25 mouse cellular contexts compared by ENCODE assay signal in genomic region chr12:117867708-117868564, GRCm38 (mm10).
A peak's percentile ranks its signal among the peaks of the same experiment; 100 is the strongest.
DNase-seq lines count a peak whose midpoint lies in the region; ATAC-seq and TF ChIP-seq lines count a peak whose summit lies in the region.
"Had no signal": no experiment of that assay in that cellular context is flagged by ENCODE, and none has a peak within 500 bp of the region (broad histone marks: within the 10 kb centered on the region; RNA-seq: fewer than 3 reads in every experiment).

No protein-coding gene starts in this region.

- 77% methylated on average over 4 of the region's 4 CpGs for WGBS in heart, embryonic 13.5 days
- 58% methylated on average over 4 of the region's 4 CpGs for WGBS in heart, adult 2 months
- WGBS in limb, embryonic 12.5 days = 80% methylated on average over 4 of the region's 4 CpGs
- 93% methylated on average over 4 of the region's 4 CpGs for WGBS in limb, embryonic 10.5 days

- no peak for TF ChIP-seq EP300 in heart, adult 2 months (IDR thresholded peaks at IDR 0.05; ENCODE audit: insufficient read depth, low read depth, low read length)

- H3K36me3 ChIP-seq in heart, embryonic 13.5 days = peaks cover 57% of the 10 kb centered on the region
- H3K36me3 ChIP-seq in heart, adult 2 months (ENCODE audit: control insufficient read depth, insufficient read depth, low read length) = no peaks in the 10 kb centered on the region
- H3K36me3 ChIP-seq in limb, embryonic 12.5 days = peaks cover 67% of the 10 kb centered on the region
- peaks cover 85% of the 10 kb centered on the region for H3K36me3 ChIP-seq in limb, embryonic 10.5 days

- no peak overlapping the region for H3K4me2 ChIP-seq in heart, embryonic 13.5 days
- H3K4me2 ChIP-seq in limb, embryonic 12.5 days = no peak overlapping the region
- H3K4me2 ChIP-seq: embryonic facial prominence, embryonic 15.5 days; lung, embryonic 15.5 days had no signal

- peak overlapping the region; percentile 36; the same call in 1 of the 2 replicates for H3K27ac ChIP-seq in heart, embryonic 13.5 days (replicated peaks)
- H3K27ac ChIP-seq in heart, adult 2 months = no peak overlapping the region
- peak overlapping the region; percentile 75 for H3K27ac ChIP-seq in limb, embryonic 12.5 days
- H3K27ac ChIP-seq in limb, embryonic 10.5 days = no peak overlapping the region
- H3K27ac ChIP-seq: embryonic facial prominence, embryonic 15.5 days; left cerebral cortex, adult 2 months; liver, embryonic 14.5 days; lung, embryonic 15.5 days had no signal

- no peak for TF ChIP-seq POLR2A in heart, adult 2 months (IDR thresholded peaks at IDR 0.05; ENCODE audit: insufficient read depth, low read depth, low read length)

- H3K4me1 ChIP-seq in heart, embryonic 13.5 days = peaks cover 4% of the 10 kb centered on the region; the same call in 1 of the 2 replicates
- peaks cover 1% of the 10 kb centered on the region; the same call in 1 of the 2 replicates for H3K4me1 ChIP-seq in heart, adult 2 months (ENCODE audit: control insufficient read depth, insufficient read depth, low read length)
- peaks cover 16% of the 10 kb centered on the region for H3K4me1 ChIP-seq in limb, embryonic 12.5 days (replicated peaks)
- H3K4me1 ChIP-seq in limb, embryonic 10.5 days = peaks cover 8% of the 10 kb centered on the region
- H3K4me1 ChIP-seq: embryonic facial prominence, embryonic 15.5 days; lung, embryonic 15.5 days had no signal

- H3K4me3 ChIP-seq in heart, embryonic 13.5 days = no peak overlapping the region
- no peak overlapping the region for H3K4me3 ChIP-seq in heart, adult 2 months
- no peak overlapping the region for H3K4me3 ChIP-seq in limb, embryonic 12.5 days (replicated peaks)
- no peak overlapping the region for H3K4me3 ChIP-seq in limb, embryonic 10.5 days
- H3K4me3 ChIP-seq: embryonic facial prominence, embryonic 15.5 days; left cerebral cortex, adult 2 months; lung, embryonic 15.5 days; myocyte had no signal

- no peaks in the 10 kb centered on the region for H3K79me2 ChIP-seq in heart, adult 2 months (replicated peaks; ENCODE audit: control insufficient read depth, insufficient read depth, low read length)

- H3K9me3 ChIP-seq in heart, embryonic 13.5 days = peaks cover 7% of the 10 kb centered on the region; the same call in 1 of the 2 replicates
- H3K9me3 ChIP-seq in limb, embryonic 12.5 days = peaks cover 14% of the 10 kb centered on the region
- H3K9me3 ChIP-seq in limb, embryonic 10.5 days (replicated peaks) = 0 out of 2 replicates have a peak, but pooled peaks cover 4% of the 10 kb centered on the region
- H3K9me3 ChIP-seq: embryonic facial prominence, embryonic 15.5 days; lung, embryonic 15.5 days had no signal

- no peaks in the 10 kb centered on the region for H3K27me3 ChIP-seq in heart, embryonic 13.5 days (replicated peaks)
- H3K27me3 ChIP-seq in heart, adult 2 months (ENCODE audit: control insufficient read depth, insufficient read depth, low read length) = no peaks in the 10 kb centered on the region
- no peaks in the 10 kb centered on the region for H3K27me3 ChIP-seq in limb, embryonic 12.5 days
- no peaks in the 10 kb centered on the region for H3K27me3 ChIP-seq in limb, embryonic 10.5 days (ENCODE audit: low read depth, poor library complexity, severe bottlenecking)
- H3K27me3 ChIP-seq: CH12.LX; embryonic facial prominence, embryonic 15.5 days; lung, embryonic 15.5 days had no signal

- ATAC-seq in heart, embryonic 13.5 days (ENCODE audit: extremely low read depth, insufficient number of reproducible peaks, low FRiP score, low TSS enrichment) = no peak
- ATAC-seq in limb, embryonic 12.5 days (ENCODE audit: insufficient number of reproducible peaks, insufficient read depth, low FRiP score, low TSS enrichment, low read depth) = no peak
- ATAC-seq in megakaryocyte progenitor cell, adult 5-6 weeks (replicated peaks; ENCODE audit: poor library complexity) = 0 out of 2 replicates have a peak, but pooled peaks have one; percentile 17
- ATAC-seq: forebrain, postnatal 0 days; hindbrain, embryonic 16.5 days had no signal

- no peak for TF ChIP-seq CTCF in heart, adult 2 months (IDR thresholded peaks at IDR 0.05)

- H3K9ac ChIP-seq in heart, embryonic 13.5 days = no peak overlapping the region
- no peak overlapping the region for H3K9ac ChIP-seq in heart, adult 2 months (ENCODE audit: low read depth, low read length)
- H3K9ac ChIP-seq in limb, embryonic 12.5 days (replicated peaks) = no peak overlapping the region
- H3K9ac ChIP-seq: embryonic facial prominence, embryonic 15.5 days; forebrain, postnatal 0 days; liver, embryonic 14.5 days; lung, embryonic 15.5 days had no signal

- DNase-seq in heart, adult 2 months = no peak
- DNase-seq in limb, embryonic 10.5 days (ENCODE audit: low spot score) = no peak
- DNase-seq in brain, adult 2 months (ENCODE audit: low read depth, low spot score) = peak; percentile 72
- DNase-seq in gastrocnemius, adult 18-20 months (ENCODE audit: low spot score) = no peak
- DNase-seq in frontal cortex, postnatal 14 days (ENCODE audit: low spot score in 2 of 2) = no peak
- DNase-seq: cerebellum, adult 8-10 months; forebrain, postnatal 0 days; gastrocnemius, postnatal 14 days; heart, postnatal 36 days; kidney, postnatal 25 days; left cerebral cortex, postnatal 4 days; midbrain, embryonic 14.5 days; right cerebral cortex, postnatal 14 days; spleen, adult 18-20 months; thymus, adult 18-20 months had no signal

- intact Hi-C loops in heart, adult 2 months (cut with DNase I) = no loop called here

Comparison
In these comparisons a context has a peak if more than half of its experiments do, and no peak if none do; other contexts are left out.
1. H3K27ac ChIP-seq: peak in heart, embryonic 13.5 days (single experiment) and limb, embryonic 12.5 days (single experiment); none in heart, adult 2 months (single experiment) and limb, embryonic 10.5 days (single experiment).